Mouse (Mus musculus): ENCODE results near the gene Tbc1d22a.

GRCm38 (mm10) chr15:86239068-86239467 is 24.8 kb downstream of the Tbc1d22a start:
- no peak for TF ChIP-seq ZC3H11A (IDR thresholded peaks at IDR 0.05; ENCODE audit: borderline replicate concordance, low read depth, low read length)
- TF ChIP-seq CHD2 (IDR thresholded peaks at IDR 0.05; ENCODE audit: low read depth, low read length), result no peak

Data from ES-E14 (cell line).